ENCODE assay signal across 8 mouse cellular contexts in the genomic region with DNA sequence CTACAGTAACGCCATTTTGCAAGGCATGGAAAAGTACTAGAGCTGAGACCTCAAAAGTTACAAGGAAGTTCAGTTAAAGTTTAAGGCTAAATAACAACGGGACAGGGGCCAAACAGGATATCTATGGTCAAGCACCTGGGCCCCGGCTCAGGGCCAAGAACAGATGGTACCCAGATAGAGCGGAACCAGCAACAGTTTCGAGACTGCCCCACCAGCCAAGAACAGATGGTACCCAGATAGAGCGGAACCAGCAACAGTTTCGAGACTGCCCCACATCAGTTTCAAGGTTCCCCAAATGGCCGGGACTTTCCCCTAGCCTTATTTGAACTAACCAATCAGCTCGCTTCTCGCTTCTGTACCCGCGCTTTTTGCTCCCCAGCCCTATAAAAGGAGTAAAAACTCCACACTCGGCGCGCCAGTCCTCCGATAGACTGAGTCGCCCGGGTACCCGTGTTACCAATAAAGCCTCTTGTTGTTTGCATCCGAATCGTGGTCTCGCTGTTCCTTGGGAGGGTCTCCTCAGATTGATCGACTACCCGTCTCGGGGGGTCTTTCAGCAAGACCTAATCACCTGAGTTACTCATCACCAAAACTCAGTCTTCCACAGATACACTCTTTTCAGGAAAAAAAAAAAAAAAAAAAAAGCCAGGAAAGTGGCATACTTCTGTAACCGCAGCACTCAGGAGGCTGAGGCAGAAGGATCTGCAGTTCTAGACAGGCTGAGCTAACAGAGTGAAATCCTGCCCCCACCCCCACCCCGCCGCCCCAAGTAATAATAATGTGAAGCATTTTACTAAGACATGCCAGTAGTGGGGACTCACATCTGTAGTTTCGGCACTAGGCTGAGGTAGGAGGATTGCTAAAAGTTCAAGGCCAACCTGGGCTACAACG. TPM values are rescaled to one million over a fixed set of nuclear protein-coding genes. Genes with fewer than 3 reads are reported as not detected.
DNase-seq lines count a peak whose midpoint lies in the region; ATAC-seq lines count a peak whose summit lies in the region.

No protein-coding gene starts in this region.

- ATAC-seq in forebrain, embryonic 11.5 days (replicated peaks; ENCODE audit: low FRiP score), result no peak
- no peak for ATAC-seq in limb, embryonic 13.5 days (ENCODE audit: low FRiP score, low read depth)
- no peak for ATAC-seq in midbrain, embryonic 12.5 days (ENCODE audit: low FRiP score, low read depth)

- H3K9ac ChIP-seq in forebrain, embryonic 11.5 days (ENCODE audit: low read length), result no peak overlapping the region; the same call in 1 of the 2 replicates
- H3K9ac ChIP-seq in limb, embryonic 13.5 days, result no peak overlapping the region
- no peak overlapping the region for H3K9ac ChIP-seq in midbrain, embryonic 12.5 days (replicated peaks)

- no peaks in the 10 kb centered on the region for H3K9me3 ChIP-seq in forebrain, embryonic 11.5 days (ENCODE audit: control insufficient read depth, low read length)
- H3K9me3 ChIP-seq in limb, embryonic 13.5 days, result no peaks in the 10 kb centered on the region
- H3K9me3 ChIP-seq in midbrain, embryonic 12.5 days, result no peaks in the 10 kb centered on the region

- no peaks in the 10 kb centered on the region for H3K27me3 ChIP-seq in forebrain, embryonic 11.5 days (ENCODE audit: control insufficient read depth, insufficient read depth, low read length)
- H3K27me3 ChIP-seq in limb, embryonic 13.5 days, result no peaks in the 10 kb centered on the region
- H3K27me3 ChIP-seq in midbrain, embryonic 12.5 days, result no peaks in the 10 kb centered on the region

- peak; percentile 32 for DNase-seq in embryo, embryonic 10.5 days (ENCODE audit: low spot score)
- DNase-seq in embryo, embryonic 9.5 days (ENCODE audit: extremely low spot score), result no peak
- DNase-seq in adrenal gland, postnatal 36 days, result peak; percentile 56 to 59
- DNase-seq in forebrain, embryonic 11.5 days (ENCODE audit: low spot score), result no peak
- peak; percentile 23 for DNase-seq in heart, postnatal 4 days
- peak; percentile 53 for DNase-seq in thymus, postnatal 14 days

- 95% methylated on average over 30 of the region's 30 CpGs for WGBS in forebrain, embryonic 11.5 days
- WGBS in limb, embryonic 13.5 days, result 89% methylated on average over 30 of the region's 30 CpGs
- 94% methylated on average over 30 of the region's 30 CpGs for WGBS in midbrain, embryonic 12.5 days

- no peaks in the 10 kb centered on the region for H3K36me3 ChIP-seq in forebrain, embryonic 11.5 days (ENCODE audit: control insufficient read depth, insufficient read depth, low read length)
- peaks cover 12% of the 10 kb centered on the region for H3K36me3 ChIP-seq in limb, embryonic 13.5 days
- H3K36me3 ChIP-seq in midbrain, embryonic 12.5 days, result no peaks in the 10 kb centered on the region

- H3K27ac ChIP-seq in forebrain, embryonic 11.5 days (ENCODE audit: low read depth, low read length), result no peak overlapping the region
- H3K27ac ChIP-seq in limb, embryonic 13.5 days, result no peak overlapping the region
- no peak overlapping the region for H3K27ac ChIP-seq in midbrain, embryonic 12.5 days (replicated peaks)

- H3K4me2 ChIP-seq in forebrain, embryonic 11.5 days (ENCODE audit: low read depth, low read length, severe bottlenecking), result peak overlapping the region; percentile 72; the same call in 1 of the 2 replicates
- H3K4me2 ChIP-seq in limb, embryonic 13.5 days (replicated peaks), result peak overlapping the region; percentile 67
- H3K4me2 ChIP-seq in midbrain, embryonic 12.5 days (replicated peaks), result peak overlapping the region; percentile 58

- peaks cover 5% of the 10 kb centered on the region for H3K4me1 ChIP-seq in forebrain, embryonic 11.5 days (replicated peaks; ENCODE audit: control insufficient read depth, insufficient read depth, low read length)
- H3K4me1 ChIP-seq in limb, embryonic 13.5 days, result peaks cover 20% of the 10 kb centered on the region
- peaks cover 15% of the 10 kb centered on the region for H3K4me1 ChIP-seq in midbrain, embryonic 12.5 days

- H3K4me3 ChIP-seq in forebrain, embryonic 11.5 days (ENCODE audit: low read depth, low read length), result no peak overlapping the region
- peak overlapping the region; percentile 92 for H3K4me3 ChIP-seq in limb, embryonic 13.5 days
- peak overlapping the region; percentile 93 for H3K4me3 ChIP-seq in midbrain, embryonic 12.5 days

RNA-seq across cellular contexts. Expression of a gene that starts 2.0 kb away (rescaled TPM):
- total RNA-seq in adrenal gland, postnatal 36 days (2021), result 100 to 1,000 TPM; 565 to 629 TPM
- 28.9 and 30.7 TPM in 2 replicates for polyA plus RNA-seq in forebrain, embryonic 11.5 days (2014; fragmentation: Nextera tagmentation; extraction: Ambion mirVana)
- 100 to 1,000 TPM; 239 to 253 TPM for total RNA-seq in heart, postnatal 4 days (2021)
- polyA plus RNA-seq in limb, embryonic 13.5 days (2015; fragmentation: Nextera tagmentation; extraction: Ambion mirVana), result 27.8 and 31.2 TPM in 2 replicates
- polyA plus RNA-seq in midbrain, embryonic 12.5 days (2016; fragmentation: Nextera tagmentation; extraction: Ambion mirVana), result 35.0 and 36.9 TPM in 2 replicates

RNA-seq across cellular contexts. Expression of a gene that starts 15.3 kb away (rescaled TPM):
- total RNA-seq in adrenal gland, postnatal 36 days (2021), result 10 to 100 TPM; 45.0 to 46.0 TPM
- polyA plus RNA-seq in forebrain, embryonic 11.5 days (2014; fragmentation: Nextera tagmentation; extraction: Ambion mirVana), result 189 and 193 TPM in 2 replicates
- total RNA-seq in heart, postnatal 4 days (2021), result 100 to 1,000 TPM; 204 to 207 TPM
- 131 and 134 TPM in 2 replicates for polyA plus RNA-seq in limb, embryonic 13.5 days (2015; fragmentation: Nextera tagmentation; extraction: Ambion mirVana)
- polyA plus RNA-seq in midbrain, embryonic 12.5 days (2016; fragmentation: Nextera tagmentation; extraction: Ambion mirVana), result 120 and 125 TPM in 2 replicates

RNA-seq across cellular contexts. Expression of a gene that starts 40.8 kb away (rescaled TPM):
- 10 to 100 TPM; 22.7 to 34.8 TPM for total RNA-seq in adrenal gland, postnatal 36 days (2021)
- 43.5 and 45.4 TPM in 2 replicates for polyA plus RNA-seq in forebrain, embryonic 11.5 days (2014; fragmentation: Nextera tagmentation; extraction: Ambion mirVana)
- 10 to 100 TPM; 13.1 to 14.0 TPM for total RNA-seq in heart, postnatal 4 days (2021)
- 40.9 and 45.1 TPM in 2 replicates for polyA plus RNA-seq in limb, embryonic 13.5 days (2015; fragmentation: Nextera tagmentation; extraction: Ambion mirVana)
- polyA plus RNA-seq in midbrain, embryonic 12.5 days (2016; fragmentation: Nextera tagmentation; extraction: Ambion mirVana), result 52.3 and 53.2 TPM in 2 replicates

Comparison
In these comparisons a context has a peak if more than half of its experiments do, and no peak if none do; other contexts are left out.
1. DNase-seq: peak in embryo, embryonic 10.5 days (single experiment), adrenal gland, postnatal 36 days (2 of 2), heart, postnatal 4 days (single experiment) and thymus, postnatal 14 days (single experiment); none in embryo, embryonic 9.5 days (single experiment) and forebrain, embryonic 11.5 days (single experiment).
2. Peak in every context shown above with its lines, with median percentiles within 50 percentile points of each other: H3K4me2 ChIP-seq.